Mouse (Mus musculus) heart, adult 9 months (tissue): ENCODE measurements around the gene Gm49403.
"Not testable (repeated sequence)": the region's sequence is repeated elsewhere in the genome, so short reads cannot be mapped to it uniquely, and the experiment has no call there.

Experiments used
- DNase-seq, 2 experiments: peaks; one replicate each; pipeline ENCODE4 v3.0.0; 2022; ENCODE audit warnings: low spot score in 2 of 2

Gene Gm49403

DNA sequence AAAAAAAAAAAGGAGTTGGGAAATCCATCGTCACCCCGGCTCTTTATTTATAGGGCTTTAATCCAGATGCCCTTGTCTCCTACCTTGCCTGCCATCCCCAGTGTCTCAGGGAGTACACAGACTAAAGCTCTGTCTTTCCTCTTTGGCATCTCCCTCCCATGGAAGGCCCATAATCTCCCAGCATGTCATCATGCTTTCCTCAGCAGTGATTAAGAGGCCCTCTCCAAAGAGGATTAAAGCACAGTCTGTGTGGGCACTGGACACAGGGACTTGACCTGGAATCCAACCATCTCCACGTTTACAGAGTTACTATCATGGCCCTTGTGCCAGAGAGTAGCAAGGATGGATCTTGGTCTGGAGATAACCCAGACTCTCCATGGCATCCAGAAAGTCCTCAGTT, at the start of gene Gm49403, which contains the start of gene Lbhd1:
Gene Gm49403, plus strand, starts transcription at position 315 of the 400 bp plus-strand sequence.
Gene Lbhd1, plus strand, starts transcription at position 117 of the 400 bp plus-strand sequence.
- DNase-seq, result no peak

- DNase-seq, result not testable (repeated sequence)
Observed at GRCm38 (mm10) chr19:8836327-8836726, 47.4 kb upstream of the Gm49403 start.

- DNase-seq, result peak; percentile 83 to 86
Observed at GRCm38 (mm10) chr19:8837251-8837791, 46.4 kb upstream of the Gm49403 start, which contains the start of gene Bscl2. Bscl2 (plus strand) TSS chr19:8837467.

DNA sequence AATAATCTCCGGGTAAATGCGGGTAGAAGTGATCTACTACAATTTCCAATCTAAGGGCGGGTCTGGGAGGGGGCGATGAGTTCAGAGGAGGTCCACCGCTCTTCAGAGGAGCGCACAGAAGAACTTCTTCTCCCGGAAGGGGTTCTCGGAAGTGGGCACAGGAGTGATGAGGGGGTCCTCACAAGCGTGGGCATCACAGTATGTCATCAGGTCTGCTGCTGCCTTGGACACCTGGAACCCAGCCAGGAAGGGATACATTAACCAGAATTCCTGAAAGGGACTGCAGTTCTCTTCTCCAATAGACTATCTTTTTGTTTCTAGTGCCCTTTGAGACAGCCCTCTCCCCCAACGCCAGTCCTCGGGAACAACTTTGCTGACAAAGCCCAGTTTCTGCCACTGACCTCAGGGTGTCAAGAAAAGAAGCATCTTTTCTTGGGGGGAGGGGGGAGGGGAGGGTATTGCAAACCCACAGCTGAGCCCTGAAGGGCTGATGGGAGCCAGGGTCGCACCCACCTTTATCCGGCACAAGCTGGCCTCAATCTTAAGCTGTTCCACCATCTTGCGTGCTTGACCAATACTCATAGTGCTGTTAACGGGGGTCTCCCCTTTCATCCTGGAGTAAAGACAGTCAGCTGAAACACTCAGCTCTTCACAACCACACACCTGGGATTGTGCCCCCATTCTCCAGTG, 45.5 kb upstream of the Gm49403 start:
- DNase-seq, result no peak

DNA sequence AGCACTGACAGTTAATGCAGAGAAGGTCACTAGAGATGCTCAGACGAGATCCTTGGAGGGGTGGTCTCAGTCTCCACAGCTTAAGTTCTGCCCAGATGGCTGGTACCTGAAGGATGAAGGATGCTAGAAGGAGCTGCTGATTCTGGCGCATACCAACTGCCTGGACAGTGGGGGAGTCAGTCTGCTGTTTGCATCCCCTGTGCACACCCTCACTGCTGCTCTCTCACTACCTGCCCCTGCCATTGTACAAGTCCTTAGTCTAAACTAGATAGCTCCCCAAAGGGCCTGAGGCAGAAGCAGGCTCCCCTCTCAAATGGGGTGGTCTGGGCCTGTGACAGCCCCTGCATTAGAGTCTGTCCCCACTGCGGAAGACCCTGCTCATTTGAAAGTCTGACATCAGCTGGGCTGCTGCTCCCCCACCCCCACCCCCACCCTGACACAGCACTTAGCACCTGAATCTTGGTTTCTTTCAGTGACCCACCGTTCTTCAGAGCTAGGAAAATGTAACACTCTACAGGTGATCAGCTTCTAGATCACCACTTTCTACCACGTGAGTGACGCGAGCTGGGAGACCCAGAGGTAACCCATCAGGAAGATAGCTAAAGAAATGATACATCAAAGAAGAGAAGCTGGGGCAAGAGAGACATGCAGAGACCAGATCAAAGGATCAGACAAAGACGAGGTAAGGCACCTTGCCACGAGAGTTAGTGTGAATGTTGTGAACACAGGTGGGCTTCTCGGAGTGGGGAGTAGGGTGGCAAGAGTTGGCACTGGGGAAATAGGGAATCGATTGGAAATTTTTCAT, 44.4 kb upstream of the Gm49403 start, which contains the start of gene Gng3:
Gene Gng3, minus strand, starts transcription at position 92 of the 805 bp plus-strand sequence.
- DNase-seq, result no peak

DNA sequence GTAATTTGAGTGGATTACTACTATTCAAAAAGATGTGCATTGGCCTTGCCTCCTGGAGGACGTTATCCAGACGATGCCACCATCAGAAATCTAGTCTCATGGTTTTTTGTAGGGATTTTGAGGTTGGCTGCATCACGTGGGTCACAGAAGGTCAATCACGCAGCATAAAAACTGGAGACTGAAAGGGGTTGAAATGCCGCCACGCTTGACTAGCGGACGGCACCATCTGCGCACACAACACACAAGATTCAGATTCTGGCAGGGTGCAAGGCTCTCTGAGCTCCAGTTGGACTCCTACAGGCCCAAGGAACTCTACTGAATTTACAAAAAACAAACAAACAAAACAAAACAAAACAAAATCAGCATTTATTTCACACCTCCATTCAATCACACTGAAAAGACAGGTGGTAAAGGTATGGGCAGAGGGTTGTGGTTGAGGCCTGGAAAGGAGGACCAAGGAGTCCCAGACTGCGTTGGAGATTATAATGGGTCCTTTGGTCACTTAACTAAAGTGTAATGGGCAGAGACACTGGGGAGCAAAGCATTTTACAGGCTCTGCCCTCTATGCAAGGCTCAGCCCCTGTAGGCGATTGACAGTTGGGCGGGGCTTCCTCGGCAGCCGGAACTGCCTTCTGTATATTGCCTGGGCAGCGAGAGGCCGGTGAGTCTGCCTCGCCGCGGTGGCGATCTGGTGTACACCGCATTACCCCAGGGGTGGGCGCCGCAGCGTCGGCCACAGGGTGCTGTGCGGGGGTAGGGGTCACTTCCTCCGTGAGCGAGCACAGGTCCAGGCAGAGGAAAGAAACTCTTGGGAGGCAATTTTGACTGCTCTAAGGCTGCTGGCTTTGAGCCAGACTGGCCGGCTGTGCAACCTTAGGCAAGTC, 43.6 kb upstream of the Gm49403 start:
- DNase-seq, result peak; percentile 74 to 79

DNA sequence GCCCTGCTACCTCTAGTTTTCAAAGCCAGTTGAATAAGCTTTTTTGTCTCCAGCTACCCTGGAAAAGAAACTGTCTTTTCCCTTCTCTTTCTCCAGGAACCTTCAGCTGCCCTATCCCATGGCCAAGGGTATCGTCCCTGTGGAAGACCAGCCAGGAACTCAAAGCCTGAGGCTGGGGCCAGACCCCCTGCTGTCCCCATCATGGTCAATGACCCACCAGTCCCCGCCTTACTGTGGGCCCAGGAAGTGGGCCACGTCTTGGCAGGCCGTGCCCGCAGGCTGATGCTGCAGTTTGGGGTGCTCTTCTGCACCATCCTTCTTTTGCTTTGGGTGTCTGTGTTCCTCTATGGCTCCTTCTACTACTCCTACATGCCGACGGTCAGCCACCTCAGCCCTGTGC, 42.7 kb upstream of the Gm49403 start:
- no peak for DNase-seq

DNA sequence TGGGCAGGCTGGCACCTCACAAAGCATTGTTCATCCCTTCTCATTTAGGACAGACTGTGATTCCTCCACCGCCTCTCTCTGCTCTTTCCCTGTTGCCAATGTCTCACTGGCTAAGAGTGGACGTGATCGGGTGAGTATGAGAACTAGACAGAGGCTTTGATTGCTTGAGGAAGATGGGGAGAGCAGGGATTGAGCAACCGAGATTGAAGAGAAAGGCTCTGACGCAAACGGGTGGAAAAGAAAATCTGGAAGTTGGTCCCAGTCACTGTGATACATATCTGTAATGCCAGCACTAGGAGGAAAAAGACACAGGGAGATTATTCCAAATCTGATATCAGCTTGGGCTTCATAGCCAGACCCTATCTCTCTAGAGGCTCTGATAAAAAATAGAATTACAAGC, 40.8 kb upstream of the Gm49403 start:
- DNase-seq, result no peak

- DNase-seq, result peak in 1 of 2 experiments; percentile 70
Observed at GRCm38 (mm10) chr19:8844371-8845129, 39.2 kb upstream of the Gm49403 start.

GRCm38 (mm10) chr19:8848356-8848755, 35.4 kb upstream of the Gm49403 start:
- no peak for DNase-seq

DNA sequence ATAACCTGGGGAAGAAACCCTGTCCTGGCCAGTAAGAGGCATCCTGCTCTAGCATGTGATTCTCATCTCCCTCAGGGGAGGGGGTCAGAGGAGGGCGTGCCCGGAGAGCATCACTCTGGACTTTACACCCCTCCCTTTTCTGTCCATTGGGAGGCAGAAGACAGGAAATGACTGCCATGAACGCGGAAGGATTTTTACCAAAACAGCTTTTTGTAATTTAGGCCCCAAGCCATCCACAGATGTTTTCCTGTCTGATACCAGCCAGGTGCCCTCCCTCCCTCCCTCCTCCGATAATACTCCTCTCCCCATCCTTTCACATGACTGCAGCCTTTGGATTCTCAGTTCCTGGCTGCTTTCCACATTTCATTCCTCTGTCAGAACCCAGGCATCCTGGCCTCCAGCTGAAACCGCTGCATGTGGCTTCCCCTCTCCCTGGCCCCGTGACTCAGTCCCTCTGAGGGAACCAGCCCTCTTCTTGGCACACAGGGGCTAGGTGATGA, 33.3 kb upstream of the Gm49403 start, which contains the start of gene Lrrn4cl:
Gene Lrrn4cl, plus strand, starts transcription at position 367 of the 500 bp plus-strand sequence.
- peak; percentile 68 to 76 for DNase-seq

DNA sequence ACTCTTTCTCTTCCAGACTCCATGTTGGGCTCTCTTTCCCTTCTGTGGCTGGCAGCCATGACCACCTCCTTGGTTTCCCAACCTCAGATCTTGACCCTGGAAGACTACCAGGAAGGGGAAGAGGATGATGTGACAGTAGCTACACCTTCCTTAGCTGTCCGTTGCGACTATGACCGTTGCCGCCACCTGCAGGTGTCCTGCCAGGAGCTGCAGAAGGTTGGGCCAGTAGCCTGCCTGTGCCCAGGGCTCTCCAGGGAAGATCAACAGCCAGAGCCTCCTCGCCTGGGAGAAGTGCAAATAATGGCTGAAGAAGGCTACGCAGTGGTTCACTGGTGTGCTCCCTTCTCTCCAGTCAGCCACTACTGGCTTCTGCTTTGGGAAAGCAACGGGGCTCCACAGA, 32.1 kb upstream of the Gm49403 start:
- DNase-seq, result no peak

DNA sequence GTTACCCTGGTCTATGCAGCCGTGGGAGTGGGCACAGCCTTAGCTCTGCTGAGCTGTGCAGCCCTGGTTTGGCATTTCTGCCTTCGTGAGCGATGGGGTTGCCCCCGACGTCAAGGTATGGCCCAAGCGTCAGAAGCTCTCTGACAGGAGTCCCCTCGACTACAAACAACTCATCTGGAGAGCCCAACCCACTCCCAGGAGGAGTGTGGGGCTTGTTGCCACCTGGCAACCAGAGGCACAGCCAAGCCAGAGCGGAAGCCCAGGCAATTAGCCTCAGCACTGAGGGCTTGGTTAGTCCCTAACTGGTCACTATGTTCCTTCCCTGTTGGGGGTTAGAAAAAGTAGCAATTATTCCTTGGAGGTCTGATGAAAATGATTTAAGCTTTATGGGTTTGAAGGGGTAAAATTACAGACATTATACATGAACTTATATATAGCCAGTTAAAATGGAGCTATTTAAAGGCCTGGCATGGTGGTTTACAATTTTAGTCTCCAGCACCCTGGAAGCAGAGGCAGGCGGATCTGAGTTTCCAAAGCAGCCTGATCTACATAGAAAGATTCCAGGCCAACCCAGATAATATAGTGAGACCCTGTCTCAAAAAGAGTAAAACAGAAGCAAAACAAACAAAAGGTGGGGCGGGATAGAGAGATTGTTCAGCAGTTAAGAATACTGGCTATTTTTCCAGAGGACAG, 31.3 kb upstream of the Gm49403 start:
- peak in 1 of 2 experiments; percentile 33 for DNase-seq

GRCm38 (mm10) chr19:8853117-8853516, 30.6 kb upstream of the Gm49403 start:
- DNase-seq, result no peak

DNA sequence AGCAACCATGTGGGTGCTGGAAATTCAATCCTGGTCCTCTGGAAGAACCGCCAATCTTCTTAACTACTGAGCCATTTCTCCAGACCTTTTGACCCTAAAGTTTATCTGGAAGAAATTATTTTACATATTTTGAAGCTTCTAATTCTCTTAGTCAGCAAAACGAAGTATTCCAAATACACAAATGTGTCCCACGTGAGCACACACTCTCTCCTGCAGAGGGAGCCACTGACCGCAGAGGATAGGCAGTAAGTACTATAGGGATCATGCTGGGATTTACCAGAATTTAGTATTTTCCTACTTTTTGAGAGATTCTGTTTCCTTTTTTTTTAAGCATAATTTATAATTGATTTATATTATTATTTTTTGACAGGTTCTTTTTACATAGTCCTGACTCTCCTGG, 26.0 kb upstream of the Gm49403 start:
- no peak for DNase-seq

- DNase-seq, result no peak
Observed at GRCm38 (mm10) chr19:8859018-8859417, 24.7 kb upstream of the Gm49403 start.

- no peak for DNase-seq
Observed at GRCm38 (mm10) chr19:8864265-8864664, 19.5 kb upstream of the Gm49403 start.

GRCm38 (mm10) chr19:8870381-8870780, 13.3 kb upstream of the Gm49403 start:
- not testable (repeated sequence) for DNase-seq

- DNase-seq, result no peak
Observed at GRCm38 (mm10) chr19:8870838-8871237, 12.9 kb upstream of the Gm49403 start.
